Mouse (Mus musculus) gastrocnemius, postnatal 25 days (tissue): ENCODE measurements around the gene Nfrkb. TPM values are rescaled to one million over a fixed set of nuclear protein-coding genes. Genes with fewer than 3 reads are reported as not detected.

Source experiments
- DNase-seq: peaks from one replicate; pipeline ENCODE4 v3.0.0; 2022
- total RNA-seq, 2 experiments: library from RNA; stranded (reverse); gene quantifications; 1 replicate in 1 of 2; 2 replicates in 1 of 2; pipeline ENCODE4 v1.2.3; 2021

Nfrkb gene
- total RNA-seq, 2 experiments from 2014 or later = 8.0 to 8.6 TPM

DNA sequence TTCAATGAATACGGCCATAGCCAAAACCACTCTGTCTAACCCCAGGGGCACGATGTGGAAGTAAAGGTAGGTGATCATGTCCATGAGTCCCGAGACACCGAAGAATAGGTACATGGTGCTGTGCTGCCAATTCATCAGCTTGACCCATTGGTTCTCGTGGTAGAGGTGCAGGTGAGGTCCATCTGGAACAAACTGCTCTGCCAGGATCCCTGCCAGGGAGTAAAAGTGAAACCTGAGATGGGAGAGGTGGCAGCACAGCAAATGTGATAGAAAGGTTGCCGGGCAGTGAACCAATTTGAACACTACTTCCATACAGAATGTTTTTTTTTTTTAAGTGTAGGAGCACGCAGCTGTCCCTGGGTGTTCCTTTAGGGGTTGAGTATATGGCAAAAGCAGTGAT, 43.0 kb downstream of the Nfrkb start:
- no peak for DNase-seq

GRCm38 (mm10) chr9:31430011-31430410, 44.0 kb downstream of the Nfrkb start:
- DNase-seq = no peak

DNA sequence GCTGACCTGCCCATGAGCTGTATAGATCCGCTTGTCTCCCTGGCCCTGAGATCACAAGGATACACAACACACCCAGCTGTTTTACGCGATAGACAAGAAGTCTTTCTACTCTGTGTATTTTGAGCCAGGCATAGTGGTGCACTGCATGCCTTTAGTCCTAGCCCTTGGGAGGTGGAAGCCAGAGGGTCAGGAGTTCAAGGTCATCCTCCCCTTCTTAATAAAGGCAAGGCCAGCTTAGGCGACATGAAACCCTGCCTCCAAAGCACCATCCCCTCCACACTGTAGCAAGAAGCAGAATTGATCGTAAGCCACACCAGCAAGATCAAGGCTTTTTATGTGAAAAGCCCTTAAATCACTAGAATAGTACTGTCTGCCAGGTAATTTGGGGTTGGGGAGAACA, 45.8 kb downstream of the Nfrkb start:
- no peak for DNase-seq

GRCm38 (mm10) chr9:31432336-31432975, 46.5 kb downstream of the Nfrkb start:
- no peak for DNase-seq

GRCm38 (mm10) chr9:31433431-31433830, 47.4 kb downstream of the Nfrkb start:
- DNase-seq = no peak

- DNase-seq = no peak
These were observed 49.4 kb downstream of the Nfrkb start for GRCm38 (mm10) chr9:31435415-31435814.

- DNase-seq = no peak
These were observed 51.9 kb downstream of the Nfrkb start for GRCm38 (mm10) chr9:31437861-31438260.

DNA sequence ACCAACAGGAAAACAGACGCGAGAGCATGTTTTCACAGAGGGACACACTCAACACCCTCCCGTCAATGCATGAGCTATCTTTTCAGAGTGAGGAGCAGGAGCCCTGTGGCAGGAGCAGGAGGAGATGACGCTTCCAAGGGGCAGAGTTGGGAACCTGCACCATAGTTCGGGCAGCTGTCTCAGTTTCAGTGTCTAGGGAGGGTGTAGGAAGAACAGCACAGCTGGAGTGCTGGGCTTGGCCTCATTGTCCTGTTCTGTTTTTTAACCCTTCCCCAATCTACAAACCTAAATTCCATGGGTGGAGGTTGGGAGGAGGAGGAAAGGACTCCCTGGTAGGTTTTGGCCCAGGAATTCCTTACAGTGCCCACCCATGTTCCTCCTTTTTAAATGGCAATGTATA, 52.8 kb downstream of the Nfrkb start:
- no peak for DNase-seq

DNA sequence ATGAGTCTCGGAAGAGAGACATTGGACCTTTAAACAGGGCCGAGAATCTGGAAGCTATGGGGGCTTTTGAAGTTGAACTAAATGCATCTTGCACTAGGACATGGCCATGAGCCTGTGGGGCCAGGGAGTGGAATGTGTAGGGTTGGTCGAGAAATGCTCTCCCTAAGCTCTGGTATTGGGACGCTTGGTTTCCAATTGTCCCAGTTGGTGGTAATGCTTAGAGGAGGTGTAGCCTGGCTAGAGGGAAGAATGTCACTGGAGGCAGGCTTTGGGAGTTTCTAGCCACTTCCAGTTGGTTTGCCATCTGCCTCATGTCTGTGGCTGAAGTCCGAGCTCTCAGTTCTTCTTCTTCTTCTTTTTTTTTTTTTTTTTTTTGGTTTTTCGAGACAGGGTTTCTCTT, 53.3 kb downstream of the Nfrkb start:
- no peak for DNase-seq

DNA sequence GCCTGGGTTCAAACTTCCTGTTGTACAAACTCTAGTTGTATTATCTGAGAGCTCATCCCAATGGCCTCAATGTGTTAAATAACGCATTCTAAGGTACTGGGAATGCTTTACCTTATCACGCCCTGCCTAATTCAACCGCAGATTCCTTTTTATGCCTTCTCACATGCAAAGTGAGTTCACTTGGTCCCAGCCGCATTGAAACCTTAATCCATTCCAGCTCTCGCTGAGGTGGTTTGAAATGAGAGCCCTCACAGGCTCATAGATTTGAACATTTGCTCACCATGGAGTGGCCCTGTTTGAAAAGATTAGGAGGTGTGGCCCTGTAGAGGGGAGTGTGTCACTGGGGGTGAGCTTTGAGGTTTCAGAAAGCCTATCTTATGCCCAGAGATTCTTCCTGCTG, 54.4 kb downstream of the Nfrkb start:
- DNase-seq = no peak

GRCm38 (mm10) chr9:31441487-31441886, 55.5 kb downstream of the Nfrkb start:
- no peak for DNase-seq

GRCm38 (mm10) chr9:31444236-31444635, 58.2 kb downstream of the Nfrkb start:
- no peak for DNase-seq

DNA sequence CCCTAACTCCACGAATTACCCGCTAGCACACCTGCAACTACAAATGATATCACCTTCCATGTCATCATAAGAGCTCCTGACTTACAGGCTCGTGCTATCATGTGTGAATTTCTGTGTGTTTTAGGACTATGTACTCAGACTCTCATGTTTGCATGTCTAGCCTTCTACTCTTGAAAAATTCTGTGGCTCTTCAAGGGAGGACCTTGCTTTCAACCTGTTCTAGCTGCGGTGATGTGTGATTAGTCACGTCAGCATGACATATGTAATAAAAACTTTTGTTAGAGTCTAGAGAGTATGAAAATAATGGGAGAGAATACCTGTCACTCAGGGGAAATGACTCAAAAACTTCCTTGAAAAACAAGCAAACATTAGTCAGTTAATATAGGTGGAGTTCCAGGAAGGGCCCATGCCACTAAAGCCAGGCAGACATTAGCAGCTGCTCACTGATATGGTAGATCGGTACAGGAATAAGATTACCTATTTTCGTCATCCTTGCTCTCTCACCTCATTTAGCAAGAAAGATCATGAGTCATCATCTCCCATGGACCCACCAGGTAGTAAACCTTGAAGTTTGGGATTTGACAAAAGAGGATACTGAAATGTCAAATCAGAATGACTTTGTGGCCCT, 63.3 kb downstream of the Nfrkb start:
- DNase-seq = no peak

DNA sequence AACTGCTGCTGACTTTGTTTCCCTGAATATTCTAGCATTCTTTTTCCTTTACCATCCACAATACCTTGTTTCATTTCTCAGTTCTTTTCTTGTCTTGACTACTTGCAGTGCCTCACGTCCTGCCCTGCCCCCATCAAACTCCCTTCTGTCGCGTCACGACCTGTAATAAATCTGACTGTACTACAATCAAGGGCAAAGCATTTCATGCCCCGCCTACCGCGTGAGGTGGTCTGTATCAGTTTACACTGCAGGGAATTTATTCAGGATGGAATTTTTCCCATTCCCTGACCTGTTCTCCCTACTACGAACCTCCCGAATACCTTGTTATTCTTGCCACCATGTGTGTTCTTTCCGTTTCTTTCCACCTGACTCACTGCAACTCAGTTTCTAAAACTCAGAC, 66.2 kb downstream of the Nfrkb start:
- DNase-seq = no peak

GRCm38 (mm10) chr9:31454356-31454755, 68.4 kb downstream of the Nfrkb start:
- DNase-seq = no peak

DNA sequence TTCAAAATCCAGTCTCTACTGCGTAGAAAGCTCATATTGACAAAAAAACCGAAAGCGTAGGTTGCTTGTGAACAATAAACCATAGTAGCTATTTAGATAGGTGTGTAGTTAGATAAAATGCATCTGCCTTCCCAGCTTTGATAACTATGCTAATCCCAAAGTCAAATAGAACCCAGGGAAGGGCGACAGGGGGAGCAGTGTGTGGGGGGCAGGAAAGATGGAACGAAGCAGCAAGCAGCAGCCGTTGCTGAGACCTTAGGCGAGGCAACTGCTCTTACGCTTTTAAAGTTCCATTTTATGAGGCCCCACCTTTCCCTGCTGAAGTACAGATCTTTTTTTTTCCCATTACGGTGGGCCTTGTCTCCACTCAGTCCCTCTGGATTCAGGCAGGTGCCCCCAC, 77.2 kb downstream of the Nfrkb start:
- DNase-seq = no peak

DNA sequence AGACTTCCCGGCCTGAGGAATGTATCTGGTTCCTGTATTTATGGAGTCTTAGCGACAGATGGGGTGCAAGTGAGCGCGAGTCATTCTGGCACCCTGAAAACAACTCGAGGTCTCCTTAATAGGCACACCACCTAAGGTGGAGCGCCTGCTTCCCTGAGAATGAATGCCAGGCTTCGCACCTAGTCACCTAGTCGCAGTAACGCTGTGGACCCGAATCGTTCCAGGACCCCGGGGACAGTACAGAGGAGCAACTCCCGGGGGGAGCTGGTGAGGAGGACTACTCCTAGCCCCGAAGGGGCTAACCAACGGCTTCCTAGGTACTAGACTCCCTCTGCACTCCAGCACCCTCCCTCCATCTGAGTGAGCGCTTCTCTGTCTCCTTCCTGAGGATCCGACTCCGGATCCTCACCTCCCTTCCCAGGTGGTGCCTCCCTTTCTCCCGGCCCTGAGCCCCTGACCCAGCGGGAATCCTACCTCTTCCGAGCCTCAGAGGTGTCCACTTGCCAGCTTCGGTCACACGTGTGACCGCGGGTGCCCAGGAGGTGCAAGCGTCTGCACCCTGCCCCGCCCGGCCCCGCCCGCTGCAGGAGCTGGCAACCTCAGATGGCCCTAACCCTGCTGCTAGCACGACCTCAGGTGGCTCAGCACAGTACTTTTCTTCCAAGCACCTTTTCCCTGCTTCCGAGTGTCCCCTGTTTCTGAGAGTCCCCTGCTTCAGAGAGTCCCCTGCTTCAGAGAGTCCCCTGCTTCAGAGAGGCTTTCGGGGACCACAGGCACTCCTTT, 77.9 kb downstream of the Nfrkb start, which contains the start of gene Tmem45b:
TSS of gene Tmem45b (minus strand) at position 771 of the 783 bp plus-strand sequence.
- DNase-seq = no peak

Other genes with a start within 250 kb of the Nfrkb start
- 100 to 1,000 TPM; 105 to 124 TPM for gene Aplp2, start 174.4 kb upstream of the Nfrkb start, total RNA-seq
- gene Prdm10, start 105.7 kb upstream of the Nfrkb start, total RNA-seq = 1 to 10 TPM; 3.0 to 3.7 TPM
- 1 to 10 TPM in 1 of 2 experiments, not detected in 1; 5.5 TPM for gene Tmem45b, start 78.3 kb downstream of the Nfrkb start, total RNA-seq